8 mouse cellular contexts compared by ENCODE assay signal in genomic region chr14:72983456-72983855, GRCm38 (mm10).
DNase-seq lines count a peak whose midpoint lies in the region; ATAC-seq lines count a peak whose summit lies in the region.

No protein-coding gene starts in this region.

- no peaks in the 10 kb centered on the region for H3K36me3 ChIP-seq in hindbrain, embryonic 10.5 days
- H3K36me3 ChIP-seq in lung, embryonic 15.5 days = no peaks in the 10 kb centered on the region

- peak; percentile 93 for DNase-seq in MN1 (ENCODE audit: low spot score)
- peak; percentile 57 for DNase-seq in cerebellum, adult 8-10 months
- peak; percentile 79 to 95 for DNase-seq in frontal cortex, adult 2 months (ENCODE audit: extremely low spot score in 1 of 2, low spot score in 1 of 2)
- DNase-seq in hindbrain, embryonic 10.5 days (ENCODE audit: low spot score) = peak; percentile 78
- DNase-seq in layer of hippocampus, adult 9-10 months (ENCODE audit: low spot score) = peak; percentile 92
- DNase-seq in ovary, adult 18-20 months (ENCODE audit: low spot score) = peak; percentile 81
- DNase-seq in thymus, postnatal 14 days = peak; percentile 83

- ATAC-seq in lung, embryonic 15.5 days (ENCODE audit: borderline replicate concordance, extremely low read depth, low FRiP score, low TSS enrichment) = peak; percentile 87; the same call in 1 of the 2 replicates

- peaks cover 4% of the 10 kb centered on the region; the same call in 1 of the 2 replicates for H3K4me1 ChIP-seq in hindbrain, embryonic 10.5 days (replicated peaks)
- H3K4me1 ChIP-seq in lung, embryonic 15.5 days = peaks cover 15% of the 10 kb centered on the region; the same call in 1 of the 2 replicates

- H3K27me3 ChIP-seq in hindbrain, embryonic 10.5 days (ENCODE audit: insufficient read depth, poor library complexity, severe bottlenecking) = no peaks in the 10 kb centered on the region
- H3K27me3 ChIP-seq in lung, embryonic 15.5 days = no peaks in the 10 kb centered on the region

- no peak overlapping the region for H3K27ac ChIP-seq in hindbrain, embryonic 10.5 days
- no peak overlapping the region for H3K27ac ChIP-seq in lung, embryonic 15.5 days

- H3K4me2 ChIP-seq in lung, embryonic 15.5 days = peak overlapping the region; percentile 51

- H3K4me3 ChIP-seq in hindbrain, embryonic 10.5 days = peak overlapping the region; percentile 26; the same call in 1 of the 2 replicates
- H3K4me3 ChIP-seq in lung, embryonic 15.5 days = peak overlapping the region; percentile 19; the same call in 1 of the 2 replicates

- 16% methylated on average over 11 of the region's 11 CpGs for WGBS in hindbrain, embryonic 10.5 days
- WGBS in lung, embryonic 15.5 days = 6% methylated on average over 11 of the region's 11 CpGs

- H3K9ac ChIP-seq in lung, embryonic 15.5 days = no peak overlapping the region

- H3K9me3 ChIP-seq in hindbrain, embryonic 10.5 days = no peaks in the 10 kb centered on the region
- no peaks in the 10 kb centered on the region for H3K9me3 ChIP-seq in lung, embryonic 15.5 days
